Mouse (Mus musculus) lung, adult 18-20 months (tissue): ENCODE measurements around the gene Fnbp4.

ENCODE experiments used
- DNase-seq, 2 experiments: peaks; one replicate each; pipeline ENCODE4 v3.0.0; 2022; ENCODE audit warnings: mixed read lengths in 2 of 2

Fnbp4 gene

DNA sequence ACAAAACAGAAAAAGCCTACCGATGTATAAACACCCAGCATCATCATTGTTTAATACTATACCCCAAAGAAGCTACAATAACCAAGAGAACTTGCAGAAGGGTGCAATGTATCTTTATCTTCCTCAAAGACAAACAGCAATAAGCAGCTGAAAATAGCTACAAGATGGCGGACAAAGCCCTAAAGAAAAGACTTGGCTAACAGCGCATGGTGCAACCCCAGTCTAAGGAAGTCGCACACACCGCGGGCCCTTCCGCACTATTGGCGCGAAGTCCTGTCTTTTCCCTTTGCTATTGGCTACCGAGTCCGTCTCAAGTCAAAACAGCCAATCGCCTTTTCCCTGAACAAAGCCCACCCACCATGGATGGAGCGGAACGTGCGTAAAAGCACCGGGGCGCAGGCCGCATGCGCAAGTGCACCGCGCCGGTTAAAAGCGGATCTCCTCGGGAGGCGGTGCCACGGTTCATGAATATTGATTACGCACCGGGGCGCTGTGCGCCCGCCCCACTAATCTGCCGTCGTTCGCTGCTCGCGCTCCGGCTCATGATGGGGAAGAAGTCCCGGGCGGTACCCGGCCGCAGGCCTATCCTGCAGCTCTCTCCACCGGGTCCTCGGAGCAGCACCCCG is at the start of gene Fnbp4:
Fnbp4 (plus strand) TSS at position 318 of the 626 bp plus-strand sequence.
- DNase-seq = peak; percentile 99

GRCm38 (mm10) chr2:90700943-90701342 is 44.2 kb upstream of the Fnbp4 start:
- no peak for DNase-seq

DNA sequence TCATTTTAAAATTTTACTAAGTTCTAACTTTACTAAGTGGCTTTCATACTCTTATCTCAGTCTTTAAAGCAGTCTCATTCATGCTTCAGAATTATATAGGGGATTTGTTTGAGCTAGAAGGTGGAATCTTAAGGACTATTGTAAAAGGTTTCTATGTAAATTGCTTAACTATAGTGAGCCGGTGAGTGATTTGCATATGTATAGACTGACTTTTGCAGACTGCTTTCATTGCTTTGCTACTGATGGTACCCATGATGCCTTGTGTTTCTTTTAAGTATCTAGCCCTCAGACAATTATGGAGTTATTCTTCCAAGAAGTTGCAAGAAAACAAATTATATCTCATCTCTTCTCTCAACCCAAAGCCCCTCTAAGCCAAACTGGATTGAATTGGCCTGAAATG is 36.6 kb upstream of the Fnbp4 start:
- DNase-seq = no peak

DNA sequence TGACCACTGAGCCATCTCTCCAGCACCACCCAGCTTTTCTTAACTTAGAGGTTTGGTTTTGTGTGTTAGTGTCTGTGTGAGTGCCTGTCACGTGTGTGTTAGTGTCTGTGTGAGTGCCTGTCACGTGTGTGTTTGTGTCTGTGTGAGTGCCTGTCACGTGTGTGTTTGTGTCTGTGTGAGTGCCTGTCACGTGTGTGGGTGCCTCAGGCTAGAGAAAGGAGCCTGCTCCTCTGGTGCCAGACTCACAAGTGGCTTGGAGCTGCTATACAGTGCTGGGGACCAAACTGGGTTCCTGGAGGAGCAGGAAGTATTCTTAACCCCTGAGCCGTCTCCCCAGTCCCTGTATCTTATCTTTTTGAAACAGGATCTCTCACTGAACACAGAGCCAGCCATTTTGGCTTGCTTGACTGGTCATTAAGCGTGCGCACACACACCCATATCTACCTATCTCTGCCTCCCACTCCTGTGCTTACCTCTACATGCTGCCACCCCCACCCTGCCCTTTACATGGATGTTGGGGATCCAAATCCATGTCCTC is 29.5 kb upstream of the Fnbp4 start:
- no peak for DNase-seq

- DNase-seq = no peak
Measured at GRCm38 (mm10) chr2:90717366-90717765, 27.8 kb upstream of the Fnbp4 start.

DNA sequence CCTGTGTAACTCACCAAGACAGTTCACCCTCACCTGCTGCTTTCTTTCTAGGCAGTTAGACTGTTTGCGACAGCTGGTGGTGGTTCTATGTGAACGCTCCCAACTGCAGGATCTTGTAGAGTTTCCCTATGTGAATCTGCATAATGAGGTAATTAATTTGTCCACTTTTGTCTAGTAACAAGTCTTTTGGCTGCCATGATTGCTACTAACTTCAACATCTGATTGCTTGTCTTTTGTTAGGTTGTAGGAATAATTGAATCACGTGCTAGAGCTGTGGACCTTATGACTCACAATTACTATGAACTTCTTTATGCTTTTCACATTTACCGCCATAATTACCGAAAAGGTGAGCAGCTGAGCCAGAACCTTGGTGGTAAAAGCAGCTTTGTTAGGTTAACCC is 27.2 kb upstream of the Fnbp4 start:
- DNase-seq = no peak

DNA sequence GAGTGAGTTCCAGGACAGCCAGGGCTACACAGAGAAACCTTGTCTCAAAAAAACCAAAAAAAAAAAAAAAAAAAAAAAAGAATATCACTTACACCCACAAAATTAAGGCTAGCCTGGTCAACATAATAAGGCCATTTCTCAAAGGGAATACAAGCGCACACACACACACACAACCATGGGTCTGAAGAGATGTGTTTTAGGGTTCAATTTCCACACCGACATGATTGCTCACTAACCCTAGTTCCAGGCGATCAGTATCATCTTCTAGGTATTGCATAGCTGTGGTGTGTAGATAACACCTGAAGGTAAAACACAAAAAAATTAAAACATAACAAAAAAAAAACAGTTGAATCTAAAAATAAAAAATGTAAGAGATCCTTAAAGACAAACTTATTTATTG is 18.4 kb upstream of the Fnbp4 start:
- no peak for DNase-seq

DNA sequence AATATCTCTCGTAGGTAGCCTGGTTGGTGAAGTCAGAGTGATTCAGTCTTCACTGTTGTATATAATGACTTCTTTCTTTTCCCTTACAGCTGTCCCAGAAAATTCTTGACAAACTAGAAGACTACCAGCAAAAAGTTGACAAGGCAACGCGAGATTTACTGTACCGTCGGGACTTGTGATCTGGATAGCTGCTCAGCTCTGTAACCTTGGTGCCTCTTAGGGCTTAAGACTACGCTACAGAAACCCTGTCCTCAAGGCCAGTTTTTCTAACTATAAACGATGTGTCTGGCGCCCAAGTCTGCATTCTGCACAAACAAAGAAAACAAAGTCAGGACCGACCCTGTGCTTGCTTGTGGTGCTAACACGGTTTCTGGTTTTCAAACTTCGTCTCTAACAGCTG is 9.8 kb upstream of the Fnbp4 start:
- no peak for DNase-seq

DNA sequence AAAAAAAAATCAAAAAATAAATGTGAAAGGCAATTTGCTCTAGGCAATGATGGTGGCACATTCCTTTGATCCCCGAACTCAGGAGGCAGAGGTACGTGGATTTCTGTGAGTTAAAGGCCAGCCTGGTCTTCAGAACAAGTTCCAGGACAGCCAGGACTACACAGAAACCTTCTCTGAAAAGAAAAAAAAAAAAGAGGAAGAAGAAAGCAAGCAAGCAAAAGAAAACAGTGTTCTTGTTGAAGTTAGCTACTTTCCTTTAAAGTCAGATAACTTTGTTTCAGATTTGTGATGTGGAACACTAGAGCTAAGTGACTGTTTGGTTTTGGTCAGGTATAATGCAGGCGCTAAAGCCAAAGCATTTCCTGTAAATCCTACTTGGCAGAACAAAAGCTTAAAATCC is 6.4 kb upstream of the Fnbp4 start:
- no peak for DNase-seq

DNA sequence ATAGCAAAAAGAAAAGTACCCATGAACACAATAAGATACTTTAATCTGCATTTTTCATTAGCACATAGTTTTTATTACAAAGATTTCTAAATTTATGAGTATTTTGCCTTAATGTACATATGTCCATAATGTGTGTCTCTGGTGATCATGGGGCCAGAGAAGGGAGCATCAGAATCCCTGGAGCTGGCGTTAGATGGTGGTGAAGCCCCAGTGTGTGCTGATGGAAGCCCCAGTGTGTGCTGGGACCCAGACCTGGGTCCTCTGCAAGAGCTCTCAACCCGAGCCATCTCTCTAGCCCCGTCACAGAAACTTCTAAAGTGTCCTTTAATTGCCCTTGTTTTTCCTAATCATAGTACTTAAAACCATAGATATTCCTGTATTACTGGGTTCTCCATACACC is 5.8 kb upstream of the Fnbp4 start:
- no peak for DNase-seq

DNA sequence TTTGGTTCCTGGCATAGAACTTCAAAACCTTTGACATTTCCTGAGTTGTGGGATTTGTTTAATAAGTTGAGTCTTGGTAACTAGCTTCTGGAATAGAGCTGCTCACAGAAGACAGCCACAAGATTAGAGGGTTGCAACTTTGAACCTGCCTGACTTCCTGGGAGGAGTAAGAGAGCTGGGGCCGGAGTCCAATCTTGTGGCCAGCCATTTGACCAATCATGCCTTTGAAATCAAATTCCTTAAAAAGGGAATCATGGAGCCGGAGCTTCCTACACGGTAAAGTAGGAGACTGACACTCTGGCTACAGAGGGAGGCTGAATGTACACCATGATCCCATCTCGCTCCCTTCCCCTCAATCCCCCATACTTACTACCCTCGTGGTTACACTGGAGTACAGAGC is 5.2 kb upstream of the Fnbp4 start:
- no peak for DNase-seq

DNA sequence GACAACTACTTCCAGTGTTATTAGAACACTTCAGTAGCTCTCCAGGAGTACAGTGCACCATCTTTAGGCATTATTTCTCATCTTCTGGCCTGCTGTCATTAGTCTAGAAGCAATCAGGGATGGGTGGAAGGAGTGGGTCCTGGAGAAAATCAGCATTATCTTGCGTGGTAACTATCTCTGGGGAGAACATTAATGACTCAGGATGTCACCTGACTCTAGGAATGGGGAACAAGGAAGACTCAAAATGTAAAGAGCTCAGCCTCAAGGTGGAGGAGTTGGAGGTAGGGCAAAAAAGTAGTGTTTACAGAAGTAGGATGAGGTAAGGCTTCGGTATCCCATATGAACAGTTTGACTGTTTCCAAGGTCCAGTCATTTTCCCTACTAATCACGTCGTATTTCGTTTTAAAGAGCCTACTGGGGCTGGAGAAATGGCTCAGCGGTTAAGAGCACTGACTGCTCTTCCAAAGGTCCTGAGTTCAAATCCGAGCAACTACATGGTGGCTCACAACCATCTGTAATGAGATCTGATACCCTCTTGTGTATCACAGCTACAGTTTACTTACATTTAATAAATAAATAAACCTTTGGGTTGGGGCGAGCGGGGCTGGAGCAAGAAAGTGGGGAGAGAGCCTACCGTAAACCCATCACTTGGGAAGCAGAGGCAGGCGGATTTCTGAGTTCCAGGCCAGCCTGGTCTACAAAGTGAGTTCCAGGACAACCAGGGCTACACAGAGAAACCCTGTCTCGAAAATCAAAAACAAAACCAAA is 701 bp upstream of the Fnbp4 start:
- DNase-seq = peak in 1 of 2 experiments; percentile 9

DNA sequence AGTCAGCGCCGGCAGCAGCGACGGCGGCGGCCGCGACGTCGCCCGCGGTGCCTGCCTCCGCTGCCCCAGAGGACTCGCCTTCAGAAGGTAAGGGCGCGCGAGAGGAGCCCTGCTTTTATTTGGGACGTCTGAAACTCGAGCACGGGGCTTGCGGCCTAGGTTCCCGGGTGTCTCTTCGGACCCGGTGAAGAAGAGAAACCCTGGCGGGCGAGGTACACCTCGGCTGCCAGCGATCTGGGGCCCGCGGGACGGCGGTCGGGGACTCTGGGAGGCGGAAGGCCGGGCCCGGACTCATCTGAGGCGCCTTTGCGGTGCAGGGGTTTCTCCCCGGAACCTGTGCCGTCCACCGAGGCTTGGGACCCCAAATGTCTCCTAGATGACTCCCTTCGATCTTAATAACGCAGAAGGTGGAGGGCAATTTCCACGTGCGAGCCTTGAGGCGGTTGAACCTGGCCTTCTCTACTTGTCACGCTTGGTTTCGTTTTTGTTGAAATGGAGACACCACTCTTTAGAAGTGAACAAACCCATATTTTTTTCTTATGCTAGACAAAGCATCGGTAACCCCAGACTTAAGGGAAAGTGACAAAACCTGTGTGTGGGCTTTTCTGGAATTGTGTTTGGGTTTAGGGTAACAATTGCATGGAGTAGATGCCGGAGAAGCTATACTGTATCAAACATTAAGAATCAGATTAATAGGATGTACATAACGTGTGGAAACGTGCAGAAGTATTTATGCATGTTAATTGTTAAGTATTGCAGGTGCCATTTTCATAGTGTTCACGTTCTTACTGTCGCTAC is 769 bp downstream of the Fnbp4 start:
- no peak for DNase-seq

DNA sequence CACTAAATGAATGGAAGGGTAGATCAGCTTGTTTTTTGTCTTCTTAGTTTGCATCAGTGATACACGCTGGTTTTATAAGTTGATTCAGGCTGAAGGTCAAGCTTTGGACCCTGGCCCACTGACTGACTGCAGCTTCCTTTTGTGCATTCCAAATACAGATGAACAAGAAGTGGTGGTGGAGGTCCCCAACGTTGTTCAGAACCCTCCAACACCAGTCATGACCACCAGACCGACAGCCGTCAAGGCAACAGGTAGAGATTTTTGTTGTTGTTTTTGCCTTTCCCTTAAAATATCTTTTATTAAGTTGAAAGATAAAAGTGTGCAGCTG is 1.3 kb downstream of the Fnbp4 start:
- DNase-seq = no peak

GRCm38 (mm10) chr2:90747131-90747530 is 2.0 kb downstream of the Fnbp4 start:
- no peak for DNase-seq

DNA sequence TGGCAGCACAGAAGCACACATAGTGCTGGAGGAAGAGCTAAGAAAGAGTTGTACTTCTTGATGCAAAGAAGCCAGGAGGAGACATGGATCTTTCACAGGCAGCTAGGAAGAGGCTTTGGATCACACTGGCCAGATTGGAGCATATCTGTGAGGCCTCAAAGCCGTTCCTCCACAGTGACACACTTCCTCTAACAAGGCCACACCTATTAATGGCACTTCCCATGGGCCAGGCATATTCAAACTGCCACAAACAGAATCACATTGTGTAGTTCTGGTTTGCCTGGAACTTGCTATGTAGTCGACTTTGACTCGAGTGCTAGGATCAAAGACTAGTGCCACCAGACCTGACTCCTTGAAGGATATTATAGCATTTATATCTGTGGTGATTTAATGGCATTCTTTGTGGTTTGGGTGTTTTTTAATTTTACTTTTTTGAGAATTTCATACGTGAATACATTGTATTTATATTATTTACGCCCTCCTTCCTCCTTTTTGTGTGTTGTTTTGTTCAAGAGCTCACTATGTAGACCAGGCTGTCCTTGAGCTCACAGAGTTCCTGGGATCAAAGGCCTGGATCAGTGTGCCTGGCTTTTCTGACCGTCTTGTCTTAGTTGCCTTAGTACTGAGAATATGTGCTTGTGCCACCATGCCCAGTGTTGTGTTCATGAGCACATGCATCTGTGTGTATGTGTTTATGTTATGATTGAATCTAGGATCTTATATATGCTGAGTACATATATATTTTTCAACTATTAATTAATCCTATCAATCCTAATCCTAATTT is 4.7 kb downstream of the Fnbp4 start:
- DNase-seq = peak; percentile 9 to 22

GRCm38 (mm10) chr2:90753565-90753964 is 8.4 kb downstream of the Fnbp4 start:
- DNase-seq = no peak

- DNase-seq = no peak
Measured at GRCm38 (mm10) chr2:90754188-90754587, 9.0 kb downstream of the Fnbp4 start.

DNA sequence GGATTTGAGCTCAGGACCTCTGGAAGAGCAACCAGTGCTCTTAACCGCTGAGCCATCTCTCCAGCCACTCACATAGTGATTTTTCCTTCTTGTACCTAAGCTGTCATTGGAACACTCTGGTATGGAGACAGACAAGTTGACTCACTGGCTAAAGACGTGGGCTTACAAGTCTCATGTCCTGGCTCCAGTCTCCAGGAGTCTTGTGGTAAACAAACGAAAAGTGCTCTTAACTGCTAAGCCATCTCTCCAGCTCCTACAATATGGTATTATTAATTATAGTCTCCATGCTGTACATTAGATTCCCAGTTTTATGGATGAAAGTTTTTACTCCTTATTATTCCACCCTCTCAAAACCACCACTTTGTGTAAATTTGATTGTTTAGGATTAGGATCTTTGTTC is 20.0 kb downstream of the Fnbp4 start:
- DNase-seq = no peak

GRCm38 (mm10) chr2:90781323-90781722 is 36.2 kb downstream of the Fnbp4 start:
- no peak for DNase-seq

DNA sequence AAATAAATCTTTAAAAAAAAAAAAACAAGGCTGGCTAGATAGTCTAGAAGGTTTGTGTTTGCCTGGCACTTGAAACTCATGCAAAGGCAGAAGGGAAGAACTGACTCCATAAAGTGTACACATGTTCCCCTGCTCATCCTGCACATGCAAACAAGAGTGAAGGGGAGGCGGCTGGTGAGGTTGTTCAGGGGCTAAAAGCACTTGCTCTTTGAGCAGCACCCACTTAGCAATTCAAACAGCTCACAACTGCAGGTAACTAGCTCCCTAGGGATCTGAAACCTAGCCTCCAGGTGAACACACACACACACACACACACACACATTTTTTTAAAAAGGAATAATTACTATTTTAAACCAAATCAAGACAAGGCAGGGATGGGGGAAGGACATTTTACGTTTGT is 36.8 kb downstream of the Fnbp4 start:
- no peak for DNase-seq

DNA sequence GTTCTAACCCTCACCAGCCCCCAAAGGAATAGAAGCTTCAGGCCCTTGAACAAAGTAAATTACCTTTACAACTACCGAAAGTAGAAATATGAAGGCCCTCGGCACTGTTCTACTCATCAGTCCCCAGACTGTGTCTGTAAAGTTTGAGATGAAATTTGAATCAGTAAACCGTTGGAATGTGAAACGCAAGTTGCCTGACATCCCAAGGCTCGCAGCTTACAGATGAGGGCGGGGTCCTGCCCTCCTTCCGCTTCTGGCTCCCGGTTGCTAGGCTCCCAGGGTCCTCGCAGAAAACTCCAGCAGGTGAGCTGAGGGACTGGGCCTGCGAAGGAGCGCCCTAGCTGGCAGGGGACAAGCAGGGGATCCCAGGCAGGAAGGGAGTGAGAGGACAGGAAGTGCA is 37.3 kb downstream of the Fnbp4 start, which contains the start of gene Agbl2:
Agbl2 (plus strand) TSS at position 270 of the 400 bp plus-strand sequence.
- DNase-seq = peak; percentile 28 to 50
